Mouse (Mus musculus): Measurements from ENCODE around the gene Nprl3.

Nprl3 gene

DNA sequence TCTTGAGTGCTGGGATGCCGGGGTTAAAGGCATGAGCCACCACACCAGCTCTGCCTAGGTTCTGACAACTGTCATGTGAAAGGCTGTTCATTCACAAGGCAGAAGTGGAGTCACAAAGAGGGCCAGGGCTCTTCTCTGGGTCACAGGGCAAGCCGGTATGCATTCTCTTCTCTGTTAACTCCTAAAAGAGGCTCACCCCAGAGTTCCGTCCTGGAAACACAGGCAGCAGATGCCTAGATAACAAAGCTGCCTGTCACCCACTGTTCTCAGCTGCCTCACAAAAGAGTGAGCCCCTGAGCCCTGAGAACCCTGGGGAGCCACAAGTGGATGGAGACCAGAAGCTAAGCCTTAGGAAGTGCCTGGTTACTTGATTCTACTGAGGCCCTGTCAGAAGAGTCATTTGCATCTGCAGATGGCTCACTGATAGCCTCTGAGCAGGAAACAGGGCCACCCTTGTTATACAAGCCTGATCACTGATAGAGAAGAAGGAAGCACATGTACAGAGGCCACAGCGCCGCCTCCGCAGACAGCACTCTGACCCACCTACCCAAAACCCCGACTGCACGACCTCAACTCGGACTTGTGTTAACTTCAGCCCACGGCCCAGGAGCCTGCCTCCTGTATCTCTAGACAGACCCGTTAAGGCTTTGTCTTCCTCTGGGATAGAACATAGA is 71.5 kb downstream of the Nprl3 start:
- WGBS = 56% methylated on average over 11 of the region's 11 CpGs

DNA sequence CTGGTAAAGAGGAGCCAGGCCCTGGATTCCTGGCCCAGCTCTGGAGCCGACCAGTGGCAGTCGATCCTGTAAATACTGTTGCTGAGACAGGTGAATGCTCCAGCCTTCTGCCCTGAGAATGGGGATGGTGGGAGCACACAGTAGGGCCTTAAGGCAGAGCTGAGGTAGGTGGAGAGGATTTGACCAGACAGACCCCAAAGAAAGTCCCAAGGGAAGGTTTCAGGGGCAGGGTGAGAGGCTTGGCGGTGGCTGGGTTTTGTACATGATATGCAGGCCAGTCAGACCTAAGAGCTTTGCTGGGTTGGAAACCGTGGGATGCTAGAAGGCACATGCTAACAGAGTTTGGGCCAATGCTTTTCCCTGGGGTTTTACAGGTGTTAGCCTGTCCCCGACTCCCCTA is 72.9 kb downstream of the Nprl3 start:
- WGBS = 93% methylated on average over 5 of the region's 5 CpGs

DNA sequence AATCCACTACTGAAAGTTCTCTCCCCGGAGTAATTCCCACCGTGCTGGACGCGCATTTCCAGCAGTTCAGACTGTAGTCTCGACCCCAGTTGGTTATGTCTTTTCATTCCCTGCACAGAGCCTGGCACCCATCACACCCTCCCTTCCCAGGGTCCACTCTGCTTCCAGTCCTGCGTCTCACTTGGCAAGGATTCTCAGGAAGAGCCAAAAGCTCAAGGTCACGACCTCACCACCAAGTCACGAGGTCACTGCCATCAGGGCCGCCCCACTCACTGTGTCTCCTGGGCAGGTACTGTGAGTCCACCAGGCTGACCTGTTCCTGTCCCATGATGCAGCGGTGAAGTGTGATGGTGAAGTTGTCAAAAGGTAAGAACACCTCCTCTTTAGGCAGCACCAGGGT is 73.4 kb downstream of the Nprl3 start:
- 88% methylated on average over 10 of the region's 10 CpGs for WGBS

DNA sequence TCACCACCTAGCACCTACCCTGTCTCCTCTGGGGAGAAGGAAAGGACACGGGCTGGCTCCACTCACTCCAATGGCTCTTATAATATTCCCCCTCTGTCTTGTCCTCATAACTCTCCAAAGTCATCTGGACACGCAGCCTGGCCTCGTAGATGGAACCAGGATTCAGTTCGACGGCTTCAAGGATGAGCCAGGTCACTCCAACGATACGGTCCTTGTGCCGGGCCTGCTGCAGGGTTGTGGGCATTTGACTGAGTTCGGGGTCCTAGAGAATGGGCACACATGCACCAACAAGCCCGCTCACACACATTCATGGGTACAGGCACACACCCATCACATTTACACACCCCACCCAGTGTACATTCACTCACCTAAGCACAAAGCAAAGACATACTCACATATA is 74.4 kb downstream of the Nprl3 start:
- 96% methylated on average over 10 of the region's 10 CpGs for WGBS

DNA sequence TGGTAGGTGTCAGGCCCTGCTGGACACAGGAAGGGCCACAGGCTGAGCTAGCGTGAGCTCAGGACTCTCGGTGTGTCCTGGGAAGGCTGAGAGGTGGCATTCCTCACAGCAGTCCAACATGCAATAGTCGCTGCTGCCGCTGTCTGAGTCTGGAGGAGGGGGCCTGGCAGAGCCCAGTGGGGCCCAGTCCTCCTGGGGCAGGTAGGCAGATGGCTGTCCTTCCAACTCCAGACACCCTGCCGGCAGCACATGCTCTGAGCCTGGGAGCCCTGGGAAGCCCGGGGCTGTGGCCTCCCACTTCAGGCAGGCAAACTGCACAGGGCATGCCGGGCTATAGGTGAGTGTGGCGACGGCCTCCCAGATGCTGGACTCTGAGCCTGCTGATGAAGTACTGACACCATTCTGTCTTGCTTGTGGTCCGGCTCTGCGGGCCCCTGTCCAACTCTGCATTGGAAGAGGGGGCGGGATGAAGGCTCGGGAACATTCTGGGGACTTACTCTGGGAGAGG is 76.8 kb downstream of the Nprl3 start:
- 83% methylated on average over 13 of the region's 13 CpGs for WGBS

DNA sequence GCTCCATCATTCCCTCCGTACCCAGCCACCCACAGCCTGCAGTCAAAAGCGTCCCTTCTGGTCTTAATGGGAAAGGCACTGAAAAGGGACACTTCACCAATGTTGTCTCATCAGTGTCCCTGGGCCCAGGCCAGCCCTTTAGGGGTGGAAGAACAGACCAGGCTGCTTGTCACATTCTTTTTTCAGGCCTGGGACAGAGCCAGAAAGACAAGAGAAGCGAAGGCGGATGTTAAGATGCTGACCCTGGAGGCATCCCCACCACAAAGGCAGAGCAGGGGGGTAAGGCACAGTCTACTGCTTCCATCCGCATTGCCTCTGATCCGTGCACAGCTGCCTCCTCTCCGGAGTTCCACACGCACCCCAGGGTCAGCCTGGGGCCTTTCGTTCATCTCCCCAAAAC is 77.4 kb downstream of the Nprl3 start:
- WGBS = 81% methylated on average over 9 of the region's 9 CpGs

DNA sequence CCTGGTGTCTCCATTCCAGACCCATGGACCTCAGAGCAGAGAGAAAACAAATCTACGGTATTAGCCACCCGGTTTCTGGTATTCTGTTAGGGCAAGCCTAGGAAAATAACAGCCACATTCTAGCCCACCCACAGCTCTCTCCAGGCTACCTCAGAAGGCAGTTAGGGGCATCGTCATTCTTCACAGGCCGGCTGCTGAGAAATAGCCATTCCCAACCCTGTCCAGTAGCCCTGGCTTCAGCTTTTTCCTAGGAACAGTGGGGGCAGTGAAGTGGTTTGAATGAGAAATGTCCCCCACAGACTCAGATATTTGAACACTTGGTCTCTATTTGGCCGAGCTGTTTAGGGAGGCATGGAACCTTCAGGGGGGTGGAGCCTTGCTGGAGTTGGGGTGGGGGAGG is 78.1 kb downstream of the Nprl3 start:
- 86% methylated on average over 5 of the region's 5 CpGs for WGBS

DNA sequence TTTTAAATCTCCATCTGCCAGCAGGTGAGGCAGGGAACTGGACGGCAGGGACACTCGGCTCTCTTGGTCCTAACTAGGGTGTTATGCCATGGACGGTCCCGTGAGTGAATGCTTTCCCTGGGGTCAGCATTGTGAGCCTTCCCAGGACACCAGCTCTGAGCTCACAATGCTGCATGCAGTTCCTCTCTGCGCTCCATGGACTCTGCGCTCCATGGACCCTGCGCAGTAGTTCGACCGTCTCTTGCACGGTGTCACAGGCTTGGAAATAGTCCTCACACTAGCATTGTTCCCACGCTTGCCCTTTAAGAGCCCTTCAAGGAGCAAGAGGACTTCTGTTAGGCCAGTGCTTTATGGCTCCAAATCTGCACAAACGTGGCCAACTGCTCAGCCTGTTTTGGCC is 78.6 kb downstream of the Nprl3 start:
- WGBS = 91% methylated on average over 12 of the region's 12 CpGs

DNA sequence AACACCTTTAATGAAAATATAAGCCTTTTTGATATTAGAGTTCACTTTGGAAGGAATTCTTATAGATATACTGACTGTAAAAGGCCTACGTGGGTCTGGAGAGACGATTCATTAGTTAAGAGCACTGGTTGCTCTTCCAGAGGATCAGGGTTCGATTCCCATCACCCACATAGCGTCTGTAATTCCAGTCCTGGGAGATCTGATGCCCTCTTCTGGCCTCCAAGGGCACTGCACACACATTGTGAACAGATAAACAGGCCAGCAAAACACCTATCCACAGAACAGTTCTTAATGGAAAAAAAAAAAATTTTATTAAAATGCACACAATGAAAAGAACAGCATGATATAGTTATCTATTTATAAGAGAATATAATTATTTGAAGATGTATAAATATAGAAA is 80.3 kb downstream of the Nprl3 start:
- 89% methylated on average over 4 of the region's 4 CpGs for WGBS

DNA sequence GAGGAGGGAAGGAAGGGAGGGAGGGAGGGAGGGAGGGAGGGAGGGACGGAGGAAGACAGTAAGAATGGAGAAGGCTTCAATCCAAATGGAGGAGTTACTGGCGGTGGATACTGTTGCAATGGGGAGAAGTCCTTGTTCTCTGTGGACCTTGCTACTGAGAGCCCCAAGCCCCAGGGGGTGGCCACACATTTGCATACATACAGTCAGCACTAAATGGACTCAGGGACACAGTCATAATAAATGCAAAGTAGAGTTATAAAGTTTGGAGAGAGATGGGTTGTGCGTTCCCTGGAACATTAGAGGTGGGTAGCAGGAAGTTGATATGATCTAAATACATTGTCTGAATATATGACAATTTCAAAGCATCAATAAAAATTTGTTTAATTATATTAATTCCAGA is 81.5 kb downstream of the Nprl3 start:
- 75% methylated on average over 3 of the region's 3 CpGs for WGBS

DNA sequence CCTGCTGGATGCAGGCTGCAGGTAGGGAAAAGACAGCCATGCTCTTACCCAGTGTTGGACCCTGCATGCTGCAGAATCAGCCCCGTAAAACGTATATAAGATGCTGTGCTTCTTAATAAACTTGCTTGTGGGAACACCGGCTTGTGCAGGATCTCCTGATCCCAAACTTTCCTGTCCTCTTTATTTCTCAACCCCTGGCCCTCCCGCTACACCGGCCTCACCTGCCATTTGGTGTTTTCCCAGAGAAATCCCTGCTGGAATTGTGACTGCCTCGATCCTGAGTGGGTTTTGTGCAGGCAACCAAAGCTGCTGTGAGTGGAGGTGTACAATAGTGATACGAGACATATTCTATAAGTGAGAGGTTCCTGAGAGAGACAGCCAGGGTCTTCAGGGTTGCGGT is 83.0 kb downstream of the Nprl3 start:
- 92% methylated on average over 8 of the region's 8 CpGs for WGBS

DNA sequence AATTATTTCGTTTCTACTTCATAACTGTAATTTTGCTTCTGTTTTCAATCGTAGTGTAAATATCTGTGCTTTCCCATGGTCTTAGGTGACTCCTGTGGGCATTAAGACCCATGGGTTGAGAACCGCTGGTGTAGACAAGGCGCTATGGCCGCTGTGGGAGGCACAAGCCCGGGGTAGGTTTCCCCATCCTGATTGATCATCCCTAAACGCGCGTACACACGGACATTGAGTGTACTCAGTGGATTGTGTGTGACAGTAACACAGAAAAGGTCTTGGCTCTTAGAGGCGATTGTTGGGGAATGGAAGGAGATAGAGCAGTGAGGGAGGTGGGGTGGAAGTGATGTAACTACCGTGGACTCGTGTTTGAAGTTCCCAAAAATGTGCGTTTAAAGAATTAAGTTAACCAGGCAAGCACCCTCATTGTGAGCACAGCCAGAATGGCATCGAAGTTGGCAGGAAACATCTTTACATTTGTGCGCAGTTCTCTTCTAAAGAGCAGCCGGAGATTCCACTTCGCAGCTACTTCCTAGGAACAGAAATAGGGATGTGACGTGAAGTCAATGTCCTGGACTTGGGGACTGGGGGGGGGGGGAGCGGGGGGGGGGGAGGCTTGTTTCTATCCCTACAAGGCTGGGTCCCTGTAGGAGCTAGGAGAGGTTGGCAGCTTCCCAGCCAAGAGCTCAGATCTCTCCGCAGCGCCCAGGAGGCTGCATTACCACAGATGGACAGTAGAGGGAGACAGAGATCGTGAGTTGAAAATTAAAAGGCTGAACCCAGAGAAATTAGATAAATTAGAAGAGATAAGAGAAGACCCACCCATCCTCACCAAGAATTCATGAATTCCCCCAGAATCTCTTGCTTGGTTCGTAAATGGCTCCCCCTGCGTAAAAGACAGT is 85.3 kb downstream of the Nprl3 start:
- WGBS = 31% methylated on average over 25 of the region's 25 CpGs

DNA sequence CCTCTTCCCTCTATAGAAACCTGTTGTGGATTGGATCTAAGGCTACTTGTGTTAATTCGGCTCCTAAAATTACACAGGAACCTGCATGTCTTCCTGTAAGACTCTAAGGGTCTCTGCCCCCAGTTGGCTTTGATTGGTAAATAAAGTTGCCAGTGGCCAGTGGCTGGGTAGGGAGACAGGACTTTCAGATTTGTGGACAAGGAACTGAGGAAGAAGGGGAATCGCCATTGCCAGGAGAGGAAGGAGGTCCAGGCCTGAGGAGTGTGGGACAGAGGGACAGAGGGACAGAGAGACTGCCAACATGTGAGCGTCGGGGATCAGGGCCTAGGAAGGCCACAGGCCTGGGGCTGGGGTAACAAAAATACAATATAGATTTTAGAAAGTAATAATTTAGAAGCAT is 86.3 kb downstream of the Nprl3 start:
- 91% methylated on average over 4 of the region's 4 CpGs for WGBS

DNA sequence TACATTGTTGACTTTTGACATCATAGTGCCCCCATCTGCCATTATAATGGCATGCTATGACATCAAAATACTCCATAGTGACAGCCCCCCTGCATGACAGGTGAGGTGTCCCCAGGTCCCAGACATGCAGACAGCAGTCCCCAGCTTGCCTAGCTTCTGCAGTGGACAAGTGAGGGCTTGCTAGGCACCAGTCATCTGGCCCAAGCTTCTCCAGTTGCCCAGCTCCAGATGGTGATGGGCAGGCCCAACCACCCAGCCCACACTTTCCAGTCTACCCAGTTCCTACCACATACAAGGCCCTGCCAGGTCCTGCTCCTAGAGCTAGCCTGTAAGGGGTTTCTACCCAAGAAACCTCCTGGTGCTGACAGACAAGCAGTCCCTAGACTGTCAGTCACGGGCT is 89.0 kb downstream of the Nprl3 start:
- 82% methylated on average over 1 of the region's 1 CpGs for WGBS
